Mouse (Mus musculus) lung, postnatal 0 days (tissue): ENCODE measurements at regions not wholly inside any gene's neighbourhood (a gene's known extent, or its start where the extent isn't known, plus 50 kb on each side); places are given as distances from the start of the nearest gene placed in this dataset.

Source experiments
- CTCF ChIP-seq: IDR thresholded peaks from 2 replicates; pipeline ENCODE4 v1.5.1; 2016; ENCODE audit warnings: antibody characterized with exemption, mild to moderate bottlenecking
- EP300 ChIP-seq: IDR thresholded peaks from 2 replicates; pipeline ENCODE4 v1.6.1; 2016; ENCODE audit warnings: antibody characterized with exemption, mild to moderate bottlenecking, control low read depth

- no peak for TF ChIP-seq EP300
- no peak for TF ChIP-seq CTCF
Measured at GRCm38 (mm10) chr10:42115920-42116298, 97.7 kb upstream of the Armc2 start.
